Mouse (Mus musculus) C3H10T1/2 (cell line): ENCODE data around the gene Spaca1. TPM values are rescaled to one million over a fixed set of nuclear protein-coding genes. Genes with fewer than 3 reads are reported as not detected.

Experiments
- polyA plus RNA-seq, 2 experiments: library from polyadenylated mRNA; unstranded; fragments of >200 nt; fragmentation: generic; extraction: Trizol; gene quantifications; one replicate each; pipeline ENCODE4 v1.2.1; 2012; ENCODE audit warnings: missing spikeins in 2 of 2

Spaca1 gene
- polyA plus RNA-seq: not detected

DNA sequence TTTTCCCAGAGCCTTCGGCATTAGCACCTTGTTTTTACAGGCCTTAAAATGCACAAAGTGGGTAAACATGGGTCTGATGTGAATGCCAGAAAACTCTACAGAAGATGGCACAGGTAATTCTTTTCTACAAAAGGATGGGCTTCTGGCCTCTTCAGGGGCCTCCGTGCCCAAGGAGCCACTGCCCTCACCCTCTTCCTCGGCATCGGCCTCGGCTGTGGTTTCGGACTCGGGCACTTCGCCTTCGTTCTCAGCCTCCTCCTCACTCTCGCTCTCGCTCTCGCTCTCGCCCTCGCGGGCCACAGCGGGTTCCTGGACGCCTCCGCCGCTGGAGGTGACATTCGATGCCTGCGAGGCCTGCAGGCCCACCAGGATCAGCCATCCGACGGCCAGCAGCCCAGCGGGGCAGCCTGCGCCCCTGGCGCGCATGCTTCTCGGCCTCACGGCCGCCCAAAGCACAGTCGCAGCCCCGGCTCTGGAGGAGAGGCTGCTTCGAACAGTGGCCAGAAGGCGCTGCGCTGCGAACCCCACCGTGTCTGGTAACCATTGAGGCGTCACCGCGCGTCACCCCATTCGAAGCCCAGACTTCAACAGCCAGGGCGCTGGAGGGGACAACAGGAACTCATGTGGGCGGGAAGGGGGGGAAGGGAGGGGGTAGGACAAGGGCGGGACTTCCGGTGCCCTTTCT lies at the start of gene Spaca1:
Spaca1 (minus strand) TSS at position 621 of the 685 bp plus-strand sequence.

Other genes with a start within 250 kb of the Spaca1 start
- gene Cnr1, start 125.6 kb downstream of the Spaca1 start, polyA plus RNA-seq: under 1 TPM in 1 of 2 experiments, not detected in 1; 0.01 TPM